Mouse (Mus musculus) midbrain, embryonic 15.5 days (tissue): ENCODE data around the gene Sema6d. TPM values are rescaled to one million over a fixed set of nuclear protein-coding genes. Genes with fewer than 3 reads are reported as not detected.
A peak's percentile ranks its signal among the peaks of the same experiment; 100 is the strongest.

Source experiments
- ATAC-seq: fragments of 200-750 bp; cut with Nextera tagmentation; replicated peaks from 2 replicates; pipeline ENCODE4 v1.8.0; 2017; ENCODE audit warnings: moderate TSS enrichment
- H3K27ac ChIP-seq: fragments of 300-500 bp; sonication (generic); 2 replicates; pipeline ENCODE4 v1.5.1; 2015; ENCODE audit warnings: mild to moderate bottlenecking, inconsistent platforms
- H3K27me3 ChIP-seq: fragments of 300-500 bp; sonication (generic); replicated peaks from 2 replicates; pipeline ENCODE4 v1.6.1; 2015; ENCODE audit warnings: inconsistent platforms
- H3K36me3 ChIP-seq: fragments of 300-500 bp; sonication (generic); replicated peaks from 2 replicates; pipeline ENCODE4 v1.6.1; 2015; ENCODE audit warnings: inconsistent platforms
- H3K4me1 ChIP-seq: fragments of 300-500 bp; sonication (generic); 2 replicates; pipeline ENCODE4 v1.6.1; 2015; ENCODE audit warnings: inconsistent platforms
- H3K4me2 ChIP-seq: fragments of 300-500 bp; sonication (generic); 2 replicates; pipeline ENCODE4 v1.6.1; 2015; ENCODE audit warnings: inconsistent platforms, mild to moderate bottlenecking, moderate library complexity
- H3K4me3 ChIP-seq: fragments of 300-500 bp; sonication (generic); 2 replicates; pipeline ENCODE4 v1.5.1; 2015; ENCODE audit warnings: mild to moderate bottlenecking, inconsistent platforms
- H3K9ac ChIP-seq: fragments of 300-500 bp; sonication (generic); 2 replicates; pipeline ENCODE4 v1.6.1; 2015; ENCODE audit warnings: mild to moderate bottlenecking, inconsistent platforms
- H3K9me3 ChIP-seq: fragments of 300-500 bp; sonication (generic); 2 replicates; pipeline ENCODE4 v1.6.1; 2016; ENCODE audit warnings: inconsistent platforms
- WGBS: fragments of 180-500 bp; shearing (Covaris S2); methylation state at CpG from one replicate; pipeline ENCODE4 v1.1.7; 2015; ENCODE audit warnings: mixed read lengths; 5-methylcytosine and 5-hydroxymethylcytosine counted together
- polyA plus RNA-seq: library from polyadenylated mRNA; unstranded; fragments of >200 nt; fragmentation: Nextera tagmentation; extraction: Ambion mirVana; gene quantifications from 2 replicates; pipeline ENCODE4 v1.2.1, GENCODE M21; 2015

The Sema6d gene
- polyA plus RNA-seq, 1 experiment from 2014 or later = 34.7 TPM

DNA sequence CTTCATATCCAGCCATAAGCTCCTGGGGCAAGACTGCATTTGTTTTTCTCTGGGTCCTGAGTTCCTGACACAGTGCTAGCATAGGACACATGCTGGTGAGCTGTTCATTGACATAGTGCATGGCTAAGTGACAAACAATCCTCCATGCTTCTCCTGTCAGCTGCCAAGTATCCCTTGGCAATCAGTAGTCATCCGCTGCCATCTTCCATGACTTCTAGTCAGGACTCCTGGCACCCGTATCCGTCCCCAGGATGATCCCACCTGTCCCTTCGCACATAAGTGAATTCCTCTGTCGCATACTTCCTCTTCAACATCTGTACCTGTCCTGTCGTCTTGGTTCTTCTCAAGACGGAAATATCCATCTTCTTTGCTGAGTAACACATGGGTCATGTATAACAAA lies 468.3 kb downstream of the Sema6d start:
- H3K27me3 ChIP-seq = no peaks in the 10 kb centered on the region
- no peaks in the 10 kb centered on the region for H3K36me3 ChIP-seq
- WGBS = 92% methylated on average over 7 of the region's 7 CpGs
- no peaks in the 10 kb centered on the region for H3K9me3 ChIP-seq
- ATAC-seq = no peak
- H3K4me3 ChIP-seq = no peak overlapping the region
- H3K4me1 ChIP-seq = peaks cover 8% of the 10 kb centered on the region
- H3K9ac ChIP-seq = no peak overlapping the region
- no peak overlapping the region for H3K4me2 ChIP-seq
- H3K27ac ChIP-seq = no peak overlapping the region

- ATAC-seq = no peak
- WGBS = 67% methylated on average over 5 of the region's 5 CpGs
- Histone ChIP-seq H3K36me3 (no peaks in the 10 kb centered on the region), H3K27me3 (no peaks in the 10 kb centered on the region), H3K27ac (no peak overlapping the region), H3K9ac (no peak overlapping the region), H3K4me3 (no peak overlapping the region), H3K4me1 (peaks cover 8% of the 10 kb centered on the region), H3K9me3 (no peaks in the 10 kb centered on the region), H3K4me2 (no peak overlapping the region)
Measured at GRCm38 (mm10) chr2:124561668-124562067, 471.9 kb downstream of the Sema6d start.

DNA sequence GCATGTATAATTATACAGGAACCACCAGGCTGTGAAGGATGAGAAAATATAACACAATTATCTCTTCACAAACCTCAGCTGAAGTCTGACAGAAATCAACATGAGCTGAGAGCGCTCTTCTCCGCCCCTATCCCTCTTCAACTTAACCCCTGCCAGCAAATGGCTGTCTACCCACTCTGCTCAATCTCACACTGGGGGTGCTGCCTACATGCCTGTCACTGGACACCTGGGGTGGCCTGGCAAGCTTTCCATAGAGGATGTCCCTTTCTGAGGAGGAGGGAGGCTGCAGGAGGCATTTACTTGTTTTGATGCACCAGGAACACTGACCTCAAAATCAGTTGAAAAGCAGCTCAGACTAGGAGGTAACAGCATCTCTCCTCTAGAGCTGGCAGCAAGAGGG lies 472.3 kb downstream of the Sema6d start:
- 0 out of 2 replicates have a peak, but pooled peaks have one; percentile 48 for ATAC-seq
- H3K4me1 ChIP-seq = peaks cover 8% of the 10 kb centered on the region
- no peak overlapping the region for H3K4me3 ChIP-seq
- no peak overlapping the region for H3K9ac ChIP-seq
- H3K9me3 ChIP-seq = no peaks in the 10 kb centered on the region
- WGBS = 51% methylated on average over 2 of the region's 2 CpGs
- no peaks in the 10 kb centered on the region for H3K36me3 ChIP-seq
- no peaks in the 10 kb centered on the region for H3K27me3 ChIP-seq
- no peak overlapping the region for H3K4me2 ChIP-seq
- H3K27ac ChIP-seq = 0 out of 2 replicates have a peak overlapping the region, but pooled peaks have one; percentile 6

- no peak overlapping the region for H3K4me3 ChIP-seq
- ATAC-seq = no peak
Measured at GRCm38 (mm10) chr2:124563759-124564158, 474.0 kb downstream of the Sema6d start.

DNA sequence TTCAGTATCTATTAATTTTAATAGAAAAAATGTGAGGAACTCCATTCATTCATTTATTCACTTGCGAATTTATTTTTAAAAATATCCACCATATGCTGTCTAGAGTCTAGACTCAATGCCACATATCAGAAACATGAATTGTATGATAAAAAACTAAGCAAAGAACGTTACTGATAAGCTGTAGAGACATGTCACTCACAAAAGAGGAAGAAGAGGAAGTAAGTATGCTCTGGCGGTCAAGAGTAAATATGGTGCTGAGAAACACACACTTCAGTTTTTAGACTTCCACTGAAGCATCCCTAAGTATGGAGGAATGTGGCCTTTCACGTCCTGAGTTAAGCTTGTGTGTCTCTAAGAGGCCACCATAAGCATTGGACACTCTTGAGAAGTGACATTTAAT lies 484.0 kb downstream of the Sema6d start:
- ATAC-seq = no peak
- H3K4me3 ChIP-seq = no peak overlapping the region
- H3K9ac ChIP-seq = no peak overlapping the region
- H3K36me3 ChIP-seq = no peaks in the 10 kb centered on the region
- no peak overlapping the region for H3K4me2 ChIP-seq
- H3K4me1 ChIP-seq = no peaks in the 10 kb centered on the region
- WGBS = 75% methylated on average over 4 of the region's 4 CpGs
- no peaks in the 10 kb centered on the region for H3K27me3 ChIP-seq
- no peak overlapping the region for H3K27ac ChIP-seq
- H3K9me3 ChIP-seq = no peaks in the 10 kb centered on the region

More at GRCm38 (mm10) chr2:124563759-124564158, 474.0 kb downstream of the Sema6d start:
- no peak overlapping the region for H3K9ac ChIP-seq
- H3K27me3 ChIP-seq = no peaks in the 10 kb centered on the region
- whole genome bisulfite sequencing = 88% methylated on average over 5 of the region's 5 CpGs
- H3K4me2 ChIP-seq = no peak overlapping the region
- H3K36me3 ChIP-seq = no peaks in the 10 kb centered on the region
- H3K27ac ChIP-seq = no peak overlapping the region
- no peaks in the 10 kb centered on the region for H3K9me3 ChIP-seq
- peaks cover 8% of the 10 kb centered on the region for H3K4me1 ChIP-seq

DNA sequence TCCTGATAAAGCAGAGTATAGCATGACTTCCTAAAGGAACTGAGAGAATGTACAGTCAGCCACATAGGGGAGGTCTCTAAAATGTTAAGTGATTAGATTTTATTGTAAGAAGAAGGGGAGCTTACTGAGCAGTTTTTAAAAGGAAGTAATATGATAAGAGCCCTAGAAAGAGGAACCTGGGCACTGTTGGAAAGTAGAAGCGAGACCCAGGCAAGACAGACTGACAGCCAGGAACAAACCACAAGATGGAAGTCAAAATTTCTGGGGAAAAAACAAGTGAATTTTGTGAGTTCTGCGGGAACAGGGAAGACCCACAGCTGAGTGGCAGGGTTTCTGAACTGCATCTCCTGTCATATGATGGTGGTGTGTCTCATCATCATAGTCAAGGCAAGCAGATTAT lies 486.3 kb downstream of the Sema6d start:
- H3K4me3 ChIP-seq = no peak overlapping the region
- no peak for ATAC-seq
- H3K9ac ChIP-seq = no peak overlapping the region
- H3K36me3 ChIP-seq = no peaks in the 10 kb centered on the region
- no peak overlapping the region for H3K4me2 ChIP-seq
- H3K27me3 ChIP-seq = no peaks in the 10 kb centered on the region
- no peak overlapping the region for H3K27ac ChIP-seq
- WGBS = 89% methylated on average over 2 of the region's 2 CpGs
- no peaks in the 10 kb centered on the region for H3K9me3 ChIP-seq
- no peaks in the 10 kb centered on the region for H3K4me1 ChIP-seq

DNA sequence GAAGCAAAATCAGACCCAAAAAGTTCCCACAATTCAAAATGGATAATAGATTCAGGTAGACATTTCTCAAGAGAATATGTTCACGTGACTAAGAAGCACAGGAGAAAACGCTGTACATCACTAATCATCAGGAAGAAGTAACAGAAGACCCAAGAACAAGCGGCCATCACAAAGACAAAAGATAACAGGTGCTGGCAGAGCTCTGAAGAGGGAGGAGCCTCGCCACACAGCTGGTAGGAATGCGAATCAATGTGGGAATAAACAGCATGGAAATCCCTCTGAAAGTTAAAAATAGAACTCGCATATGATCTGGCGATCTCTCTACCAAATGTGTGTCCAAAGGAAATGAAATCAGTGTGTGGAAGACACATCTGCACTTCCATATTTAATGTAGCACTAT lies 493.8 kb downstream of the Sema6d start:
- Histone ChIP-seq H3K4me1 (no peaks in the 10 kb centered on the region), H3K9me3 (no peaks in the 10 kb centered on the region), H3K4me3 (no peak overlapping the region), H3K36me3 (no peaks in the 10 kb centered on the region), H3K4me2 (no peak overlapping the region), H3K9ac (no peak overlapping the region), H3K27me3 (no peaks in the 10 kb centered on the region), H3K27ac (no peak overlapping the region)
- no peak for ATAC-seq
- 73% methylated on average over 7 of the region's 7 CpGs for WGBS

DNA sequence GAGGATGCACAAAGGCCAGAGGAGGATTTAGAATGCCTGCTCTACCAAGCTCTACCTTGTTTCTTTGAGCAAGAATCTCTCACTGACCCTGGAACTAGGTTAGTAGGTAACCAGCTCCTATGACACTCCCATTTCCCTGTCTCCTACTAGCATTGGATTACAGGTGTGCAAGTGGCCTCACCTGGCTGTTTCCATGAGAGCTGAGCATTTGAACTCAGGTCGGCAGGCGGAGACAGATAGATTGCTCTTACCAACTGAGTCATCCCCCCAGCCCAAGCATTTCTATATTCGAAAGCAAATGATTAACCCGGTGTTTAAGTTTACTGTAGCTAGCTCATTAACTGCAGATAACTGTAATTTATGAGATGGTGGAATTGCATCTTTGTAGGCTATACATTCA lies 503.0 kb downstream of the Sema6d start:
- no peak for ATAC-seq
- WGBS = 95% methylated on average over 4 of the region's 4 CpGs
- Histone ChIP-seq H3K9ac (no peak overlapping the region), H3K27me3 (no peaks in the 10 kb centered on the region), H3K9me3 (no peaks in the 10 kb centered on the region), H3K4me3 (no peak overlapping the region), H3K4me2 (no peak overlapping the region), H3K27ac (no peak overlapping the region), H3K4me1 (no peaks in the 10 kb centered on the region), H3K36me3 (no peaks in the 10 kb centered on the region)

GRCm38 (mm10) chr2:124599014-124599413 lies 509.2 kb downstream of the Sema6d start:
- no peak overlapping the region for H3K27ac ChIP-seq
- H3K9ac ChIP-seq = no peak overlapping the region
- no peaks in the 10 kb centered on the region for H3K9me3 ChIP-seq
- no peaks in the 10 kb centered on the region for H3K27me3 ChIP-seq
- no peak for ATAC-seq
- no peak overlapping the region for H3K4me3 ChIP-seq
- no peaks in the 10 kb centered on the region for H3K36me3 ChIP-seq
- 79% methylated on average over 3 of the region's 3 CpGs for WGBS
- H3K4me1 ChIP-seq = no peaks in the 10 kb centered on the region
- no peak overlapping the region for H3K4me2 ChIP-seq

DNA sequence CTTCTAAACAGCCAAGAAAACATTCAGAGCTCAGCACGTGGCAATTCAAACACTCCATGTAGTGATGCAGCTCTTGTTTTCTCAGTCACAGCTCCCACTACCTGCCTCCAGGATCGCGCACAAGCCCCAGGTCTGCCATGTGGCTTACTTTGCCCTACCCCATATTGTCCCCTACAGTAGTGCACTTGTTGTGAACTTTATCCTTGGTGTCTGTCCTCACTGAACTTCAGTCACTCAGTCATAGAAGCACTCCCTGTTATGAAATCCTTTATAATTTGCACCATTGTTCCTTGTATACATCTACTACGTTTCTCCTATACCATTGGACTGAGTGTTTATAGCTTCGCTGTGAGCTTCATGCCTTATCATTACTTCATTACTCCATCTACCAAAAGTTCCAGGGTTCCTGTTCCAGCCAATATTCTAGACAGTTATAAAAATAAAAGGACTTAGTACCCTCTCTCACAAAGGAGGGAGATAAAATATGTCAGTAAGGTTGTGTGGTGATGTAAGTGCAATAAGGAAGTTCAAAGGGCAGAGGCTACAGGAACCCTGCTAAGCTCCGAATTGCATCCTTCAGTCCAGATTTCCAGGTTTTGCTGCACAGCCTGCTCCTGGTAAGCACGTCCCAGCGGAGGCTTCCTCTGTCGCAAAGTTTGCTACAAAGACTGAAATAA lies 512.1 kb downstream of the Sema6d start:
- Histone ChIP-seq H3K36me3 (no peaks in the 10 kb centered on the region), H3K27ac (no peak overlapping the region), H3K4me3 (no peak overlapping the region), H3K9me3 (no peaks in the 10 kb centered on the region), H3K9ac (no peak overlapping the region), H3K4me2 (no peak overlapping the region), H3K27me3 (0 out of 2 replicates have a peak, but pooled peaks cover 4% of the 10 kb centered on the region), H3K4me1 (no peaks in the 10 kb centered on the region)
- no peak for ATAC-seq
- 81% methylated on average over 9 of the region's 9 CpGs for WGBS

DNA sequence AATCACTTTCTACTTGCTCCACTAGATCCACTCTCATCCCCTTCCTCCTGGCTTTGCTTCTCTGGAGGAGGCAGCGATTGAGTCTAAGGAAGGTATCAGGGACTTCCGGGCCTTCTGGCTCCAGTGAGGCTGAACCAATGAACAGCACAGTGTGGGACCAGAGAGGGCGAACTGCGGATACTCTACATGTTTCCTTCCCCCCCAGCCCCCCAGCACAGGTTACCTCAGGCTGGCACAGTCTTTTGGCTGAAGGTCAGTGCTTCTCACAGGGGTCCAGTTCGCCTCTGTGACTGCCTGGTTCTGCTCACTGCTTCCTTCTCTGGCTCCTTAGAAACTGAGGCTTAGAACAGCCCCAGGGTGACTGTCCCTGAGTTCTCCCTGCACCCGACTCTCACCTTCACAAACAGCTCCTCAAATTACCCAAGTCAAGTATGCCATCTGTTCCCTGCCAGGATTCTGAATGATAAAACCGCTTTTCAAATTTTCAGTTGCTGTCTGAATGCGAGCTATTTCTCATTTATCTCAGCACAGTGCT lies 512.7 kb downstream of the Sema6d start:
- H3K36me3 ChIP-seq = no peaks in the 10 kb centered on the region
- H3K27me3 ChIP-seq = peaks cover 7% of the 10 kb centered on the region; the same call in 1 of the 2 replicates
- WGBS = 62% methylated on average over 8 of the region's 8 CpGs
- H3K4me1 ChIP-seq = no peaks in the 10 kb centered on the region
- no peak overlapping the region for H3K9ac ChIP-seq
- ATAC-seq = no peak
- H3K4me3 ChIP-seq = no peak overlapping the region
- H3K27ac ChIP-seq = no peak overlapping the region
- H3K4me2 ChIP-seq = no peak overlapping the region
- H3K9me3 ChIP-seq = no peaks in the 10 kb centered on the region

GRCm38 (mm10) chr2:124605341-124605740 lies 515.6 kb downstream of the Sema6d start:
- 85% methylated on average over 1 of the region's 1 CpGs for WGBS
- H3K27me3 ChIP-seq = peaks cover 19% of the 10 kb centered on the region
- peaks cover 10% of the 10 kb centered on the region for H3K4me1 ChIP-seq
- H3K27ac ChIP-seq = no peak overlapping the region
- ATAC-seq = no peak
- no peak overlapping the region for H3K4me2 ChIP-seq
- H3K9ac ChIP-seq = no peak overlapping the region
- no peaks in the 10 kb centered on the region for H3K9me3 ChIP-seq
- no peaks in the 10 kb centered on the region for H3K36me3 ChIP-seq
- no peak overlapping the region for H3K4me3 ChIP-seq

DNA sequence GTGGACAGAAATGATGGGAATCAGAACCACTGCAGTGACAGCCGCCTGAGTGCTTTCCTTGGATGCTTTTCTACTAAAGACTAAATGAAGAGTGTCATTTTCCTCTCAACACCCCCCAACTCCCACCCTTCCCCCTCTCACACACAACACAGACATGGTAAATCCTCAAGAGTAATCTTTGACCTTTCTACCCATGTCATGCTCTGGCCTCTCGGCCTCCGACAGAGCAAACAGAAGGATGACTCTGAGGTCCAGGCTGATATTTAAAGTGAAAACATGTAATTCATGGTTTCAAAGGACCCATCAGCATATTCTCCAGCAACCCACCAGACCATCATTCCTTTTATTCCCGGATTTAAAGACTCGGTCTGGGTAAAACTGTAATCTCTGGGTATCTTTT lies 518.2 kb downstream of the Sema6d start:
- no peak overlapping the region for H3K9ac ChIP-seq
- peaks cover 26% of the 10 kb centered on the region for H3K4me1 ChIP-seq
- no peak overlapping the region for H3K4me3 ChIP-seq
- H3K9me3 ChIP-seq = no peaks in the 10 kb centered on the region
- H3K27me3 ChIP-seq = peaks cover 19% of the 10 kb centered on the region
- 42% methylated on average over 5 of the region's 5 CpGs for WGBS
- ATAC-seq = no peak
- no peak overlapping the region for H3K27ac ChIP-seq
- no peaks in the 10 kb centered on the region for H3K36me3 ChIP-seq
- no peak overlapping the region for H3K4me2 ChIP-seq
